Mouse (Mus musculus) central nervous system, embryonic 18 days (tissue): ENCODE data around the gene Atp5mpl. TPM values are rescaled to one million over a fixed set of nuclear protein-coding genes. Genes with fewer than 3 reads are reported as not detected.

ENCODE experiments used
- polyA plus RNA-seq: library from polyadenylated mRNA; depleted of rRNA; stranded (reverse); fragments of >200 nt; gene quantifications from 2 replicates; pipeline ENCODE4 v1.2.3, GENCODE M21; 2012; rRNA removed

Gene Atp5mpl
- 229 and 244 TPM in 2 replicates for polyA plus RNA-seq

DNA sequence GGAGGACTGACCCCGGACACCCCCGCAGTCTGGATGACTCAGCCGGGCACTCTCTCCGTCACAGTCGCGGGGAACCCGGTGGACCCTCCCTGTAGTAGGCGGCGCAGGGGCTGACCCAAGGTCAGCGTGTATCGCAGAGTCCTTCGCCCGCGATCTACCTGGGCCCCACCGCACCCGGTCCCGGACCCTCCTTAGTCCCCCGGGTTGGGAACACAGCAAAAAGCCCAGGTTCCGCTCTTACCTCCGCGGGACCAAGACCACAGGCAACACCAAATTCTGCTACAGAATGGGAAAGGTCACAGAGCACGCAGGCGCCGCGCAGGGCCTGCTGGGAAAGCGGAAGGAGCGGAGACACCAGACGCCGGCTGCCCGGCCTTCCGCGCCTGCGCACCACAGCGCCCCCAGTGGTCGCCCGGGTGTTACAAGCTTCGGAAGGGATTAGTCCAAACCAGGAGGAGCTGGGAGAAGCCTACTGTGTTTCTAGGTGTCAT lies at the start of gene Atp5mpl:
Atp5mpl (minus strand) TSS at position 295 of the 491 bp plus-strand sequence.

GRCm38 (mm10) chr12:111980887-111981367 lies 14.2 kb upstream of the Atp5mpl start, which contains the start of gene Rd3l:
Gene Rd3l (minus strand): TSS chr12:111981317.

GRCm38 (mm10) chr12:111971231-111971686 lies 4.5 kb upstream of the Atp5mpl start, which contains the start of gene Tdrd9:
Gene Tdrd9 (plus strand): TSS chr12:111971559.

Other genes starting within 250 kb of the Atp5mpl start
- 680 and 694 TPM in 2 replicates for gene Klc1, start 208.1 kb downstream of the Atp5mpl start, polyA plus RNA-seq
- gene Xrcc3, start 153.1 kb downstream of the Atp5mpl start, polyA plus RNA-seq, result 3.8 and 4.1 TPM in 2 replicates
- 28.6 and 32.2 TPM in 2 replicates for gene Zfyve21, start 152.8 kb downstream of the Atp5mpl start, polyA plus RNA-seq
- gene Ppp1r13b, start 58.9 kb downstream of the Atp5mpl start, polyA plus RNA-seq, result 31.1 and 31.5 TPM in 2 replicates
- 0.51 and 0.56 TPM in 2 replicates for gene Tdrd9, start 4.6 kb upstream of the Atp5mpl start, polyA plus RNA-seq
- 0.05 and 0.12 TPM in 2 replicates for gene Rd3l, start 14.3 kb upstream of the Atp5mpl start, polyA plus RNA-seq
- gene Aspg, start 139.7 kb upstream of the Atp5mpl start, polyA plus RNA-seq, result 1.3 and 2.7 TPM in 2 replicates
- 22.2 and 29.5 TPM in 2 replicates for gene Kif26a, start 179.2 kb upstream of the Atp5mpl start, polyA plus RNA-seq